Mouse (Mus musculus) heart, postnatal 14 days (tissue): ENCODE results near the gene Slc35f4. TPM values are rescaled to one million over a fixed set of nuclear protein-coding genes. Genes with fewer than 3 reads are reported as not detected.

ENCODE experiments used
- DNase-seq, 2 experiments: peaks; one replicate each; pipeline ENCODE4 v3.0.0; 2021 to 2022
- intact Hi-C: fragments of 180-260 bp; cut with DNase I; formaldehyde crosslinking; loops from one replicate; pipeline ENCODE4 v1.15.1; 2025
- total RNA-seq, 2 experiments: library from RNA; stranded (reverse); gene quantifications; 2 replicates each; pipeline ENCODE4 v1.2.3; 2021

Gene Slc35f4
- total RNA-seq, 2 experiments from 2014 or later = not detected

- DNase-seq = no peak
- intact Hi-C loops = no loop called here
Measured at GRCm38 (mm10) chr14:49362161-49362560, 163.7 kb downstream of the Slc35f4 start.

GRCm38 (mm10) chr14:49355561-49355960, 170.3 kb downstream of the Slc35f4 start:
- intact Hi-C loops = no loop called here
- DNase-seq = no peak

- intact Hi-C loops = no loop called here
- peak; percentile 16 to 17 for DNase-seq
Measured at GRCm38 (mm10) chr14:49348897-49349250, 177.0 kb downstream of the Slc35f4 start.

GRCm38 (mm10) chr14:49348164-49348896, 177.5 kb downstream of the Slc35f4 start:
- intact Hi-C loops = no loop called here

GRCm38 (mm10) chr14:49345835-49346234, 180.0 kb downstream of the Slc35f4 start:
- intact Hi-C loops = no loop called here
- DNase-seq = no peak

More at GRCm38 (mm10) chr14:49348164-49348896, 177.5 kb downstream of the Slc35f4 start:
- no peak for DNase-seq

- DNase-seq = no peak
- intact Hi-C loops = no loop called here
Measured at GRCm38 (mm10) chr14:49337011-49337410, 188.8 kb downstream of the Slc35f4 start.

- DNase-seq = no peak
- intact Hi-C loops = no loop called here
Measured at GRCm38 (mm10) chr14:49333841-49334240, 192.0 kb downstream of the Slc35f4 start.

GRCm38 (mm10) chr14:49316493-49316894, 209.4 kb downstream of the Slc35f4 start:
- intact Hi-C loops = no loop called here
- no peak for DNase-seq

- DNase-seq = peak in 1 of 2 experiments; percentile 5
- intact Hi-C loops = no loop called here
Measured at GRCm38 (mm10) chr14:49313981-49314380, 211.9 kb downstream of the Slc35f4 start.

- intact Hi-C loops = no loop called here
Measured at GRCm38 (mm10) chr14:49313376-49313775, 212.5 kb downstream of the Slc35f4 start.

GRCm38 (mm10) chr14:49311548-49311947, 214.3 kb downstream of the Slc35f4 start:
- intact Hi-C loops = no loop called here
- DNase-seq = no peak

More at GRCm38 (mm10) chr14:49313376-49313775, 212.5 kb downstream of the Slc35f4 start:
- DNase-seq = no peak

GRCm38 (mm10) chr14:49311091-49311492, 214.8 kb downstream of the Slc35f4 start:
- DNase-seq = no peak
- intact Hi-C loops = no loop called here

- intact Hi-C loops = no loop called here
- no peak for DNase-seq
Measured at GRCm38 (mm10) chr14:49309670-49310069, 216.2 kb downstream of the Slc35f4 start.

- intact Hi-C loops = no loop called here
Measured at GRCm38 (mm10) chr14:49308591-49308990, 217.3 kb downstream of the Slc35f4 start.

GRCm38 (mm10) chr14:49307842-49308241, 218.0 kb downstream of the Slc35f4 start:
- DNase-seq = no peak
- intact Hi-C loops = no loop called here

More at GRCm38 (mm10) chr14:49308591-49308990, 217.3 kb downstream of the Slc35f4 start:
- no peak for DNase-seq

- intact Hi-C loops = no loop called here
- DNase-seq = no peak
Measured at GRCm38 (mm10) chr14:49305534-49306409, 220.1 kb downstream of the Slc35f4 start.

GRCm38 (mm10) chr14:49302271-49302857, 223.5 kb downstream of the Slc35f4 start:
- no peak for DNase-seq
- intact Hi-C loops = no loop called here

GRCm38 (mm10) chr14:49300981-49301619, 224.7 kb downstream of the Slc35f4 start:
- DNase-seq = no peak
- intact Hi-C loops = no loop called here

GRCm38 (mm10) chr14:49300326-49300725, 225.5 kb downstream of the Slc35f4 start:
- no peak for DNase-seq

GRCm38 (mm10) chr14:49293802-49294449, 231.9 kb downstream of the Slc35f4 start:
- no peak for DNase-seq
- intact Hi-C loops = no loop called here

More at GRCm38 (mm10) chr14:49300326-49300725, 225.5 kb downstream of the Slc35f4 start:
- intact Hi-C loops = no loop called here
